In genomic region chr10:80386735-80387471, GRCm38 (mm10) we compare ENCODE assay signal across 8 mouse cellular contexts. TPM values are rescaled to one million over a fixed set of nuclear protein-coding genes. Genes with fewer than 3 reads are reported as not detected.
DNase-seq lines count a peak whose midpoint lies in the region; ATAC-seq and TF ChIP-seq lines count a peak whose summit lies in the region.

No protein-coding gene starts in this region.

- no peaks in the 10 kb centered on the region for H3K27me3 ChIP-seq in heart, embryonic 15.5 days
- H3K27me3 ChIP-seq in liver, embryonic 16.5 days (ENCODE audit: control insufficient read depth, insufficient read depth, low read depth, low read length): peaks cover 6% of the 10 kb centered on the region
- H3K27me3 ChIP-seq in stomach, embryonic 16.5 days (ENCODE audit: control insufficient read depth, insufficient read depth, low read length): no peaks in the 10 kb centered on the region

- no peak for TF ChIP-seq POLR2A in lung, adult 2 months (IDR thresholded peaks at IDR 0.05; ENCODE audit: borderline replicate concordance, extremely low read depth, low read depth, low read length)

- H3K9ac ChIP-seq in heart, embryonic 15.5 days: peak overlapping the region; percentile 97
- peak overlapping the region; percentile 77 for H3K9ac ChIP-seq in liver, embryonic 16.5 days (ENCODE audit: low read depth, low read length)
- H3K9ac ChIP-seq in stomach, embryonic 16.5 days (ENCODE audit: low read length): peak overlapping the region; percentile 98

- peak overlapping the region; percentile 64 for H3K4me3 ChIP-seq in lung, adult 2 months (replicated peaks; ENCODE audit: extremely low read depth, low read depth, low read length)
- H3K4me3 ChIP-seq in heart, embryonic 15.5 days: peak overlapping the region; percentile 91
- peak overlapping the region; percentile 74 for H3K4me3 ChIP-seq in liver, embryonic 16.5 days (ENCODE audit: low read depth, low read length)
- H3K4me3 ChIP-seq in stomach, embryonic 16.5 days (replicated peaks; ENCODE audit: low read length): peak overlapping the region; percentile 80

- H3K27ac ChIP-seq in heart, embryonic 15.5 days: peak overlapping the region; percentile 82
- H3K27ac ChIP-seq in liver, embryonic 16.5 days (ENCODE audit: low read length): no peak overlapping the region
- H3K27ac ChIP-seq in stomach, embryonic 16.5 days (ENCODE audit: low read length): peak overlapping the region; percentile 82

- no peak for TF ChIP-seq CTCF in lung, adult 2 months (IDR thresholded peaks at IDR 0.05; ENCODE audit: insufficient read depth, low read length)

- no peak for ATAC-seq in CD4-positive, CD25-positive, alpha-beta regulatory T cell, adult 4 months
- 0 out of 2 replicates have a peak, but pooled peaks have one; percentile 9 for ATAC-seq in heart, embryonic 15.5 days (replicated peaks; ENCODE audit: insufficient number of reproducible peaks, insufficient read depth, low FRiP score, low read depth)
- peak; percentile 11; the same call in 1 of the 2 replicates for ATAC-seq in liver, embryonic 16.5 days (ENCODE audit: low read depth)
- no peak for ATAC-seq in stomach, embryonic 16.5 days (ENCODE audit: insufficient read depth, low FRiP score)

- peaks cover 9% of the 10 kb centered on the region for H3K4me1 ChIP-seq in lung, adult 2 months (ENCODE audit: control insufficient read depth, insufficient read depth, low read length)
- H3K4me1 ChIP-seq in heart, embryonic 15.5 days (replicated peaks): peaks cover 46% of the 10 kb centered on the region
- H3K4me1 ChIP-seq in liver, embryonic 16.5 days (ENCODE audit: control insufficient read depth, low read depth, low read length): peaks cover 53% of the 10 kb centered on the region
- peaks cover 28% of the 10 kb centered on the region for H3K4me1 ChIP-seq in stomach, embryonic 16.5 days (ENCODE audit: control insufficient read depth, insufficient read depth, low read length)

- peak overlapping the region; percentile 93 for H3K4me2 ChIP-seq in heart, embryonic 15.5 days
- H3K4me2 ChIP-seq in liver, embryonic 16.5 days (ENCODE audit: low read depth, low read length): peak overlapping the region; percentile 99
- peak overlapping the region; percentile 80 for H3K4me2 ChIP-seq in stomach, embryonic 16.5 days (ENCODE audit: low read depth, low read length)

- DNase-seq in CD4-positive, CD25-positive, alpha-beta regulatory T cell, adult 2 months (ENCODE audit: low read depth, low spot score): peak; percentile 51
- no peak for DNase-seq in lung, adult 2 months
- DNase-seq in lung, adult 18-20 months: no peak
- DNase-seq in adipocyte (ENCODE audit: low spot score): no peak

- H3K9me3 ChIP-seq in heart, embryonic 15.5 days (replicated peaks): no peaks in the 10 kb centered on the region
- H3K9me3 ChIP-seq in liver, embryonic 16.5 days (replicated peaks; ENCODE audit: control insufficient read depth, low read length): no peaks in the 10 kb centered on the region
- H3K9me3 ChIP-seq in stomach, embryonic 16.5 days (replicated peaks; ENCODE audit: control insufficient read depth, low read length): no peaks in the 10 kb centered on the region

- peaks cover 27% of the 10 kb centered on the region for H3K36me3 ChIP-seq in heart, embryonic 15.5 days
- peaks cover 12% of the 10 kb centered on the region for H3K36me3 ChIP-seq in liver, embryonic 16.5 days (ENCODE audit: control insufficient read depth, insufficient read depth)
- peaks cover 8% of the 10 kb centered on the region for H3K36me3 ChIP-seq in stomach, embryonic 16.5 days (ENCODE audit: control insufficient read depth, insufficient read depth, low read length)

- under 1% methylated on average over 85 of the region's 94 CpGs for WGBS in lung, adult 2 months
- WGBS in heart, embryonic 15.5 days: under 1% methylated on average over 75 of the region's 94 CpGs
- WGBS in liver, embryonic 16.5 days (ENCODE audit: insufficient replicate concordance): under 1% methylated on average over 71 of the region's 94 CpGs
- under 1% methylated on average over 83 of the region's 94 CpGs for WGBS in stomach, embryonic 16.5 days

RNA-seq across cellular contexts. Expression of gene Mex3d, which starts 0.6 kb away (rescaled TPM):
- 1 to 10 TPM in 1 of 2 experiments, not detected in 1; 1.3 TPM for polyA plus RNA-seq in CD4-positive, CD25-positive, alpha-beta regulatory T cell, adult 4 months (2017; shearing (Covaris generic))
- 37.5 and 48.3 TPM in 2 replicates for polyA plus RNA-seq in lung, adult 2 months (2012; rRNA removed)
- polyA plus RNA-seq in heart, embryonic 15.5 days (2015; fragmentation: Nextera tagmentation; extraction: Ambion mirVana): 4.8 and 5.2 TPM in 2 replicates
- polyA plus RNA-seq in liver, embryonic 16.5 days (2015; fragmentation: Nextera tagmentation; extraction: Ambion mirVana): 0.32 and 0.60 TPM in 2 replicates
- polyA plus RNA-seq in stomach, embryonic 16.5 days (2015; fragmentation: Nextera tagmentation; extraction: Ambion mirVana): 3.0 and 4.1 TPM in 2 replicates

RNA-seq across cellular contexts. Expression of gene Mbd3, which starts 12.4 kb away (rescaled TPM):
- 10 to 100 TPM; 26.7 to 27.2 TPM for polyA plus RNA-seq in CD4-positive, CD25-positive, alpha-beta regulatory T cell, adult 4 months (2017; shearing (Covaris generic))
- polyA plus RNA-seq in lung, adult 2 months (2012; rRNA removed): 131 and 143 TPM in 2 replicates
- 122 and 177 TPM in 2 replicates for polyA plus RNA-seq in heart, embryonic 15.5 days (2015; fragmentation: Nextera tagmentation; extraction: Ambion mirVana)
- 49.2 and 52.7 TPM in 2 replicates for polyA plus RNA-seq in liver, embryonic 16.5 days (2015; fragmentation: Nextera tagmentation; extraction: Ambion mirVana)
- 131 and 139 TPM in 2 replicates for polyA plus RNA-seq in stomach, embryonic 16.5 days (2015; fragmentation: Nextera tagmentation; extraction: Ambion mirVana)

RNA-seq across cellular contexts. Expression of gene Uqcr11, which starts 19.7 kb away (rescaled TPM):
- polyA plus RNA-seq in CD4-positive, CD25-positive, alpha-beta regulatory T cell, adult 4 months (2017; shearing (Covaris generic)): 100 to 1,000 TPM; 268 to 337 TPM
- polyA plus RNA-seq in lung, adult 2 months (2012; rRNA removed): 1,202 and 1,263 TPM in 2 replicates
- 1,499 and 1,535 TPM in 2 replicates for polyA plus RNA-seq in heart, embryonic 15.5 days (2015; fragmentation: Nextera tagmentation; extraction: Ambion mirVana)
- polyA plus RNA-seq in liver, embryonic 16.5 days (2015; fragmentation: Nextera tagmentation; extraction: Ambion mirVana): 509 and 519 TPM in 2 replicates
- 669 and 707 TPM in 2 replicates for polyA plus RNA-seq in stomach, embryonic 16.5 days (2015; fragmentation: Nextera tagmentation; extraction: Ambion mirVana)

RNA-seq across cellular contexts. Expression of gene Plk5, which starts 30.6 kb away (rescaled TPM):
- polyA plus RNA-seq in CD4-positive, CD25-positive, alpha-beta regulatory T cell, adult 4 months (2017; shearing (Covaris generic)): not detected
- 5.5 and 6.0 TPM in 2 replicates for polyA plus RNA-seq in lung, adult 2 months (2012; rRNA removed)
- 0.06 and 0.09 TPM in 2 replicates for polyA plus RNA-seq in heart, embryonic 15.5 days (2015; fragmentation: Nextera tagmentation; extraction: Ambion mirVana)
- 0.05 and 0.18 TPM in 2 replicates for polyA plus RNA-seq in liver, embryonic 16.5 days (2015; fragmentation: Nextera tagmentation; extraction: Ambion mirVana)
- polyA plus RNA-seq in stomach, embryonic 16.5 days (2015; fragmentation: Nextera tagmentation; extraction: Ambion mirVana): 0.14 and 0.61 TPM in 2 replicates

RNA-seq across cellular contexts. Expression of gene Adamtsl5, which starts 38.7 kb away (rescaled TPM):
- not detected for polyA plus RNA-seq in CD4-positive, CD25-positive, alpha-beta regulatory T cell, adult 4 months (2017; shearing (Covaris generic))
- 87.6 and 89.2 TPM in 2 replicates for polyA plus RNA-seq in lung, adult 2 months (2012; rRNA removed)
- polyA plus RNA-seq in heart, embryonic 15.5 days (2015; fragmentation: Nextera tagmentation; extraction: Ambion mirVana): 10.9 and 12.7 TPM in 2 replicates
- 2.2 and 3.4 TPM in 2 replicates for polyA plus RNA-seq in liver, embryonic 16.5 days (2015; fragmentation: Nextera tagmentation; extraction: Ambion mirVana)
- polyA plus RNA-seq in stomach, embryonic 16.5 days (2015; fragmentation: Nextera tagmentation; extraction: Ambion mirVana): 22.0 and 24.0 TPM in 2 replicates

Comparison
In these comparisons a context has a peak if more than half of its experiments do, and no peak if none do; other contexts are left out.
1. ATAC-seq: peak in heart, embryonic 15.5 days (single experiment) and liver, embryonic 16.5 days (single experiment); none in CD4-positive, CD25-positive, alpha-beta regulatory T cell, adult 4 months (single experiment) and stomach, embryonic 16.5 days (single experiment).
2. Peak in every context shown above with its lines, with median percentiles within 50 percentile points of each other: H3K4me3 ChIP-seq, H3K4me2 ChIP-seq and H3K9ac ChIP-seq.